Mouse (Mus musculus) erythroblast, embryonic 14.5 days (primary cell): ENCODE data around the gene Rnls. TPM values are rescaled to one million over a fixed set of nuclear protein-coding genes. Genes with fewer than 3 reads are reported as not detected.

Experiments
- H3K27me3 ChIP-seq: 2 replicates; pipeline ENCODE4 v1.6.1; 2012; ENCODE audit warnings: inconsistent platforms; ENCODE audit not compliant: control insufficient read depth
- H3K36me3 ChIP-seq: 2 replicates; pipeline ENCODE4 v1.6.1; 2012; ENCODE audit warnings: mild to moderate bottlenecking, inconsistent platforms; ENCODE audit not compliant: control insufficient read depth
- H3K4me1 ChIP-seq: 2 replicates; pipeline ENCODE4 v1.6.1; 2012; ENCODE audit warnings: inconsistent platforms; ENCODE audit not compliant: control insufficient read depth
- H3K4me3 ChIP-seq: replicated peaks from 2 replicates; pipeline ENCODE3; 2012; ENCODE audit warnings: moderate library complexity, mild to moderate bottlenecking, inconsistent platforms
- H3K9me3 ChIP-seq: 2 replicates; pipeline ENCODE4 v1.6.1; 2012; ENCODE audit warnings: low read length, inconsistent platforms, mixed read lengths; ENCODE audit not compliant: control insufficient read depth
- GATA1 ChIP-seq: IDR thresholded peaks from 2 replicates; pipeline ENCODE4 v1.6.1; 2012; ENCODE audit warnings: low read length, inconsistent platforms, mixed read lengths
- TAL1 ChIP-seq: IDR thresholded peaks from 3 replicates; pipeline ENCODE4 v1.6.1; 2012; ENCODE audit warnings: low read length, inconsistent platforms, mixed read lengths
- polyA plus RNA-seq: library from polyadenylated mRNA; stranded (reverse); fragments of >175 nt; gene quantifications from 2 replicates; pipeline ENCODE4 v1.2.3, GENCODE M21; 2012

The Rnls gene
- polyA plus RNA-seq, 1 experiment = 0.03 TPM

DNA sequence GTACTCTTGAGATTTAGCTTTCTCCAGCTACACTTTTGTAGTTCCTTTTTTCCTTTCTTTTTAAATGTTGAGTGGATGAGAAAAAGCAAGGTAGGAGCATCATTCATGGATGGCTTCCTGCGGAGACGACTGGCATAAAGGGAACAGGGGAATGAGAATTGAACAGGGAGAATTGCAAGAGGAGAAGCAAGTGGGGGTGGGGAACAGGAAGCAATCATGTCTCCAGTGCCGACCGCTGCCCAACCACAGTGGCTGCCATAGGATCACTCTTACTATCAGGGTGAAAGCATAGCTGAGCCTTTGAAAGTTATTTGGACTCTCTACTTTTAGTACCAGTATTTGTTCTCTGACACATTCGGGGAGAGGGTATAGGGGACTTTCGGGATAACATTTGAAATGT is 160.8 kb downstream of the Rnls start:
- TF ChIP-seq TAL1 = no peak
- no peak for TF ChIP-seq GATA1
- Histone ChIP-seq H3K4me3 (no peak overlapping the region), H3K4me1 (no peaks in the 10 kb centered on the region), H3K27me3 (no peaks in the 10 kb centered on the region), H3K36me3 (no peaks in the 10 kb centered on the region), H3K9me3 (no peaks in the 10 kb centered on the region)

DNA sequence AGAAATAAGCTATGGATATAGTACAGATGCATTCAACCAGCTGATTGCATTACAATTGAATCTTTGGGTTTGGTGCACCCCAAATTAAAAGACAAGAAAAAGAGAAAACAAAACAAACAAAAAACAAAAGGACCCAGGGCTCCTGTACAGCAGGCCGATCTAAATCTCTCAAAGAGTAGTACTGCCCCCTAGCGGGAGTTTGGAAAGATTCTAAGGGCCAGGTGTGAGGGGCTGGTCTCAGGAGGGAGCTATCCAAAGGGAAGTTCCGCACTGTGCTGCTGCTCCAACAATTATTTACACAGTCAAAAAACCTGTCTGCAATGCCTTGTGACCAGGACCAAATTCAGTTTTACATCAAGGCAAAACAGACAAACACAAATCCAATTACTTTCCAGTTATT is 165.1 kb downstream of the Rnls start:
- no peak for TF ChIP-seq TAL1
- TF ChIP-seq GATA1 = no peak
- Histone ChIP-seq H3K4me1 (no peaks in the 10 kb centered on the region; the same call in 1 of the 2 replicates), H3K4me3 (no peak overlapping the region), H3K9me3 (no peaks in the 10 kb centered on the region), H3K27me3 (no peaks in the 10 kb centered on the region), H3K36me3 (no peaks in the 10 kb centered on the region)

DNA sequence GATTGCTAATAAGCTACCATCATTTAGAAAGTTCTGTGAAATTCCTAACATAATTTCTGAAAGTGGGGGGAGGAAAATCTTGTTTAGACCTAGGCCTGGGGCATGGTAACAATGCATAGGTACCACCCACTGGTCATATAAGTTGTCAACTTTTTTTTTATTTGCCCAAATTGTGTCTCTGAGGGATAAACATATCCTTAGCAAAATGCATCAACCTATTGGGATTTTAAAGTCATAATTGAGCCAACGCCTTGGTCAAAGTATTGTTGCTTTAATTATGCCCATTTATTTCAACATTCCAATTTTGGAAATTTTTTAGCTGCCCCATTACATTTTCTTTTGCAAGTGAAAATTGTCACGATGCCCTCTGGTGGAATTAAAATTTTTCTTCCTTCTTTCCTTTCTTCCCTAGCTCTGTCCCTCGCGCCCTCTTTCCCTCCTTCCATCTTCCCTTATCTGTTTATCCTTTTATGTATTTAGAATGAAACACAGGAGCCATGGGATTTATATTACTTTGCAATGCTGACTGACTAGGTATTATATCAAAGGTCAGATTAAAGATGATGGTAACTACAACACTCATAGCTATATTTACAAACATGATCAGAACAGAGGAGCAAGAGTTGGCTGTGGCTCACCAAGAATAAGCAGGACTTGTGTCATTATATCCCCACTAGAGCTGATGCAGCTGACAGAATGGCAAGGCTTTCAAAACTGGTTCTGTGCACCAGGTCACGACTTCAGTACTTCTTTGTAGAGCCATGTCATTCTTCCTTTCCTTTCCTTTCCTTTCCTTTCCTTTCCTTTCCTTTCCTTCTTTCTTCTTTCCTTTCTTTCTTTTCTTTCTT is 166.0 kb downstream of the Rnls start:
- Histone ChIP-seq H3K4me3 (no peak overlapping the region), H3K27me3 (no peaks in the 10 kb centered on the region), H3K36me3 (no peaks in the 10 kb centered on the region), H3K9me3 (no peaks in the 10 kb centered on the region), H3K4me1 (no peaks in the 10 kb centered on the region; the same call in 1 of the 2 replicates)
- TF ChIP-seq TAL1 (no peak), GATA1 (no peak)

DNA sequence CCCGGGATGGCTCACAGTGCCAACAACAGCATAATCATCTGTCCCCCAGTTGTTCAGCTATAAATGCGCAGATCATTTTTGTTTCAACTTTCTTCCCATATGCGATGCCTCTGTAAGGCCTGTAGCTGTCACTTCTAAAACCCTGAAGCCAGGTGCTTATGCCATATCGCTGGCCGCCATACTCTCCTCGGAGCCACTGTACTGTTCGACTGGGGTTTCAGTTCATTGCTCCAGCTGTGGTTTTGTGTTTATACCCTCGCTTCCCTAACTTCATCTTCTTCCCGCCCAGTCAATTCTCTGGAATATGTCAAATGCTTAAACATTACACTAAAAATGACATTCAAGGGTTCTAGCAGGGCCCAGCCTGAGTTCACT is 167.1 kb downstream of the Rnls start:
- TF ChIP-seq GATA1 = no peak
- TF ChIP-seq TAL1 = no peak
- H3K4me1 ChIP-seq = no peaks in the 10 kb centered on the region; the same call in 1 of the 2 replicates
- no peak overlapping the region for H3K4me3 ChIP-seq
- H3K27me3 ChIP-seq = no peaks in the 10 kb centered on the region
- no peaks in the 10 kb centered on the region for H3K36me3 ChIP-seq
- H3K9me3 ChIP-seq = no peaks in the 10 kb centered on the region

DNA sequence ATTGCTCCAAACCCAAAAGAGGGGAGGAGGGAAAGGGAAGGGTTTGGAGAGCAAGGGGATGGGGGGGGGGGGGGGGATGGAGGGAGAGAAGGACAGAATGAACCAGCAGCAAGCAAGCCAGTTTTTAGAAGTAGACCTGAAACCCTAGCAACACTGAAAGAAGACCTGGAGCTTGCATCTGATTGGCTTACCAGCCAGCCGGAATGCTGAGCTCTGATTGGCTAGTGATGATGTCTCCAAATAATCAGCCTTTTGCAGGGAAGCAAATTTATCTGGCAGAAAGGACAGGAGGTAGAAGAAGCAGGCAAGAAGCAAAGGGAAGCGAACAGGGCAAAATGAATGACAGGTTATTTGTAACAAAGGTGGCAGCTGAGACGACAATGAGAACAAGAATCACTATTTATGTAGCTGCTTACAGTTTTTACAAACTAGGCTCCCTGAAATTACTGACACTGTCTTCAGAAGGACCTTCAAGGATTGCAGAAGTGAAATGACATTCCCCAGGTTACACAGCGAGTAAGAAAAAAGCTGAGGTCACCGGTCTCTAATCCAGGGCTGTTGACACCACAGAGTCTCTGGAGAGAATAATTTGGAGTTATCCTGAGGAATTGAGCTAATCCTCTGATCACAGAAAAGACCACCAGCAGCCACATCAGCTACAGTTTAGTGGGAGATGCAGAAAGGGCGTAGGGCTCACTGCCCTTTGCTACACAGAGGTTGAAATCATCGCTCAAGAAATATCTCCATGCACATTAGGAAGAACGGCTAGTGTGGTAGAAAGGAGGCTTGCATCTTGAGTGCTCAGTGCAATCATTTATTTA is 167.7 kb downstream of the Rnls start:
- H3K27me3 ChIP-seq = no peaks in the 10 kb centered on the region
- H3K4me1 ChIP-seq = no peaks in the 10 kb centered on the region; the same call in 1 of the 2 replicates
- no peak for TF ChIP-seq TAL1
- no peak for TF ChIP-seq GATA1
- H3K9me3 ChIP-seq = no peaks in the 10 kb centered on the region
- no peaks in the 10 kb centered on the region for H3K36me3 ChIP-seq
- no peak overlapping the region for H3K4me3 ChIP-seq

DNA sequence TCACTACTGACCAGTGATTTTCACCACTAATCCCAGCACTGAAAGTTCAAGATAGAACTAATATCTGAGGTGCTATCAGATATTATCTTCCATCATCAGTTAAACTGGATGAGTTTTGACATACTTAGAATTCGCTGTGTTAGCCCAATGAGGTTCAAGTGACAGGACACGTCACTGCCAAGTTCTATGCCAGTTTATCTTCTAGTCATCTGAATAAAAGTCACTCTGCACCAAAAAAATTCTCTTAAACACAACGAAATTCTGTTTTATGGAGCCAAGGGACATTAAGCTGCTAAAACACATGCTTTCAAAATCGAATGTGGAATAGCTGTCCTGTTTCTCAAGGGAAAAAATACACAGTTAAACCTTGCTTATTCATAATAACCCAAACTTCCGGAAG is 168.3 kb downstream of the Rnls start:
- H3K27me3 ChIP-seq = no peaks in the 10 kb centered on the region
- no peak for TF ChIP-seq TAL1
- no peak for TF ChIP-seq GATA1
- H3K9me3 ChIP-seq = no peaks in the 10 kb centered on the region
- H3K4me3 ChIP-seq = no peak overlapping the region
- no peaks in the 10 kb centered on the region for H3K36me3 ChIP-seq
- no peaks in the 10 kb centered on the region; the same call in 1 of the 2 replicates for H3K4me1 ChIP-seq

DNA sequence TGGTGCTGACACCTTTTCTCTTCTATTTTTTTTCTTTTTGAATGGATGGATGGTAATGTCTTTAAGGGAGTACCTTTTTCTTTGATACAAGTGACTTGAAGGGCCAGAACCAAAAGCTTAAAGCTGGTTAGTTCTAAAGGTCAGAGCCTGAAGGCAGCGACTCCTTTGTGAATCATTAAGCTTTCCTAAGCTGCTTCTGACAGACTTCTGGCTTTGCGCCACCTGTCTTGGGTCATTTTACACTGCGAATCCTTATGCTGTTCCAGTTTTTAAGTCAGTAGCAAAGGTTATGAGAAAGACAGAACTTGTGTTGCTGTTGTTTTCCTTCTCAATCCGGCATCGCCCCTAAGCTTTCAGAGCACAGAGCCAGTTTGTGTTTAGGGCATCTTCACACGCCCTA is 168.8 kb downstream of the Rnls start:
- Histone ChIP-seq H3K36me3 (no peaks in the 10 kb centered on the region), H3K4me3 (no peak overlapping the region), H3K4me1 (no peaks in the 10 kb centered on the region; the same call in 1 of the 2 replicates), H3K9me3 (no peaks in the 10 kb centered on the region), H3K27me3 (no peaks in the 10 kb centered on the region)
- no peak for TF ChIP-seq TAL1
- TF ChIP-seq GATA1 = no peak

DNA sequence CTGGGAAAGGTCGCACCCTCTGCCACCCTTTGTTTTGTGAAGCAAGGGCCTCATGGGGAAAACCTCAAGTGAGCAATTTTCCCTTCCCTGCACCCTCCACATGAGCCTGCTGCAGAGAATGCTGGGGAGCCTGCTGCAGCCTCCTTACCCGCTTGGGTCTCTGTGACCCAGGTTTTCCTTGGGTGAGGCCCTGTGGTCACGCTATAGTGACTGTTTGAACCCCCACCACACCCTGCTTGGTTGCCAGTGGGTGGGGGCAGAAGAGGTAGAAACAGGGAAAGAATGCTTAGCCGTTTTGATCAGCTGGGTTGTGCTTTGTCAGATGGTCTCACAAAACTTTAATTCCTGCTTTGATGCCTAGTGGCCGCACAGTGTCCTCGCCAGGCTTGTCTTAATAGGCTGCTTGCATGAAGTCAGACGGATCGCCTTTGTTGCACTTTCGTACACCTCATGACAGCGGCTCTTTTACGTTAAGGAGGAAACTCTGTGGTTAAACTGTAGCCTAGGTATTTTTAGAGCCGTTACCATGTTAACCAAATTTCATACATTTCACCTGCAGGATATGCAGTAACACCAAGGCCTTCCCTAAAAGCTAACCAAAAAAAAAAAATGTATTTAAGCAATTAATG is 169.4 kb downstream of the Rnls start:
- TF ChIP-seq GATA1 = no peak
- no peak for TF ChIP-seq TAL1
- H3K4me1 ChIP-seq = no peaks in the 10 kb centered on the region; the same call in 1 of the 2 replicates
- H3K36me3 ChIP-seq = no peaks in the 10 kb centered on the region
- H3K4me3 ChIP-seq = no peak overlapping the region
- no peaks in the 10 kb centered on the region for H3K27me3 ChIP-seq
- H3K9me3 ChIP-seq = no peaks in the 10 kb centered on the region
